Mouse (Mus musculus) CH12F3 (cell line): ENCODE data around the gene Atg5.

ENCODE experiments used
- in situ Hi-C: fragments of 300-500 bp; cut with MboI; formaldehyde crosslinking; loops from 2 replicates; pipeline ENCODE4 v1.14.3; 2020; ENCODE audit warnings: low sequenced_read_pairs

Gene Atg5

DNA sequence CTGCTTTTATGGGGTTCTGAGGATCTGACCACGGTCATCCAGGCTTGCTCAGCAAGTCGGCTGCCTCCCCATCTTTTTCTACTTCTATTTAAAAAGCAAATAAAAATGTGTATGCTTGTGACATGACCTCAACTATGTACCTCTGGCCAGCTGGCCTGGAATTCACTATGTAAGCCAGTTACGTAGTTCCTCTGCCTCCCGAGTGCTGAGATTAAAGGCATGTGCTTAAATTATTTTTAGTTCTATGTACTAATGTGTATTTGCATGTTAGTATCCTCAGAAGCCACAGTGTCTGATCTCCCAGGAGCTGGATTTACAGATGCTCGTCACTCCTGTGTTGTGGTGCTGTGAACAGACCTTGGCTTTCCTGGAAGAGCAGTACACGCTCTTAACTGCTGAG, 41.1 kb downstream of the Atg5 start:
- in situ Hi-C loops = no loop called here

DNA sequence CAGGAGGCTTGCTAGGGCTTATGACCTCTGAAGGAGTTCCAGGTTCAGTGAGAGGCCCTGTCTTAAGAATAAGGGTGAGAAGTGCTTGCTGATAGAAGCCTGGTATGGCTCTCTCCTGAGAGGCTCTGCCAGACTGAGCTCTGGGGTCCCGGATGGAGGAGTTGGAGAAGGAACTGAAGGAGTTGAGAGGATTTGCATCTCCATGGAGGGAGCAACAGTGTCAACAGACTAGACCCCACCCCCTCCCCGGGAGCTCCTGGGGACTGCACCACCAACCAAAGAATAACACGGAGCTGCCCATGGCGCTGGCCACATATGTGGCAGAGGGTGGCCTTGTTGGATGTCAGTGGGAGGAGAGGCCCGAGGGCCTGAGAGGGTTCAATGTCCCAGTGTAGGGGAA, 47.1 kb downstream of the Atg5 start:
- in situ Hi-C loops = no loop called here

DNA sequence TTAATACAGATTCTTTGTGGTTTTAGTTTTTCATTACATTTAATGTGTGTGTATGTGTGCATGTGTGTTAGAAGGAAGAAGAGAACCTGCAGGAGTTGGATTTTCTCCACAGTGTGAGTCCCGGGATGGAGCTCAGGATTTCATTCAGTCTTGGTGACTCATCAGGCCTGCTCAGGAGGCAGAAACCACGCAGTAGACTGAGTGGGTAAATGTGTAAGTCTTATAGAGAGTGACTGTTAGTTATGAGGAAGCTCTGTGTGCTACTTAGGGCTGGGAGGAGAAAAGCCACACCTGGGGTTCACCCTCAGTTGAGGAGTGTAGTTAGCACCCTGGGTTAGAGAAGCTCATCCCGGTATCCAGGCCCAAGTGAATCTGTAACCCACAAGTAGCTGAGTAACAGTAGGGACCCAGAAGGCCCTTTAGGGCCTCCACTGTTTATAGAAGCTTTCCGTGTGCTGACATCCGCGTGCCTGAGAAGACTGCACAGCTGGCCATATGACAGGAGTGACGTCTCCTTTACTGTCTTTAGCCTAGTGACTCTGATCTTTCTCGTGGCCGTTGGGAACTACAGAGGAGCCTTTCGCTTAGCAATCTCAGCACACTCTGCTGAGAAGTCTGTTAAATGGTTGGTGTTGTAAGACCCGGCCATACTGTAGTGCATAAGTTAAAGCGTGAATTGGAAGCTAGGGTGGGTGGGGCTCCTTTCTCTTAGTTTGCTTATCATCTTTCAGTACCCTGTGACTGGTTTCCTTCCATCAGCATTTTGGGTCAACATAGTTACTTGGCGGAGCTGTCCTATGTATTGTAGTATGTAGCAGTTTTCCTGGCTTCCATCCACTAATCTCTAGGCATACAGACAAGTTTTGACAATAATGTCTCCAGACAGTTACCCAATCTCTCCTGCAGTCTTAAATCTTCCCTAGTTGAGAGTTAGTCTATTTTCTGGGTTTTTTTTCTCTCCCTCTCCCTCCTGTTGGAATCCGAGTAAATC, 48.4 kb downstream of the Atg5 start:
- in situ Hi-C loops = no loop called here

- in situ Hi-C loops = no loop called here
Measured at GRCm38 (mm10) chr10:44322166-44322565, 54.0 kb downstream of the Atg5 start.

GRCm38 (mm10) chr10:44323070-44323775, 55.1 kb downstream of the Atg5 start:
- in situ Hi-C loops = no loop called here

DNA sequence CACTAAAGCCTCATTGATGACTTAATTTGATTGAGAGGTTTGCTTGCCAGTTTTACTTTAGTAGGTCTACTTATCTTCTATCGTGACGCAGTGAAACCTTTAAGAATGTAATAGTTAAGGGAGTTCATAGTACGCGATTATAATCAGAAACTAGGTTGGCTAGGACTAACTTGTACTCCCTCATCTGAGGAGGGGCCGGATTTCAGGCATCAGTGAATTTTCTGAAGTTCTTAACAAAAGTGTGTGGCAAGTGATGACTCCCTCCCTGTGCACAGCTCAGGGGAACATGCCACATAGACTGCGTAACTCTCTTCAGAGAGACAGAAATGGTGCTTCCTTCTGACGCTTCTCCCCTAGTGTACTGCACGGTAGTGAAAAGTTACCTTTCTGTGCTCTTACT, 55.7 kb downstream of the Atg5 start:
- in situ Hi-C loops = no loop called here

DNA sequence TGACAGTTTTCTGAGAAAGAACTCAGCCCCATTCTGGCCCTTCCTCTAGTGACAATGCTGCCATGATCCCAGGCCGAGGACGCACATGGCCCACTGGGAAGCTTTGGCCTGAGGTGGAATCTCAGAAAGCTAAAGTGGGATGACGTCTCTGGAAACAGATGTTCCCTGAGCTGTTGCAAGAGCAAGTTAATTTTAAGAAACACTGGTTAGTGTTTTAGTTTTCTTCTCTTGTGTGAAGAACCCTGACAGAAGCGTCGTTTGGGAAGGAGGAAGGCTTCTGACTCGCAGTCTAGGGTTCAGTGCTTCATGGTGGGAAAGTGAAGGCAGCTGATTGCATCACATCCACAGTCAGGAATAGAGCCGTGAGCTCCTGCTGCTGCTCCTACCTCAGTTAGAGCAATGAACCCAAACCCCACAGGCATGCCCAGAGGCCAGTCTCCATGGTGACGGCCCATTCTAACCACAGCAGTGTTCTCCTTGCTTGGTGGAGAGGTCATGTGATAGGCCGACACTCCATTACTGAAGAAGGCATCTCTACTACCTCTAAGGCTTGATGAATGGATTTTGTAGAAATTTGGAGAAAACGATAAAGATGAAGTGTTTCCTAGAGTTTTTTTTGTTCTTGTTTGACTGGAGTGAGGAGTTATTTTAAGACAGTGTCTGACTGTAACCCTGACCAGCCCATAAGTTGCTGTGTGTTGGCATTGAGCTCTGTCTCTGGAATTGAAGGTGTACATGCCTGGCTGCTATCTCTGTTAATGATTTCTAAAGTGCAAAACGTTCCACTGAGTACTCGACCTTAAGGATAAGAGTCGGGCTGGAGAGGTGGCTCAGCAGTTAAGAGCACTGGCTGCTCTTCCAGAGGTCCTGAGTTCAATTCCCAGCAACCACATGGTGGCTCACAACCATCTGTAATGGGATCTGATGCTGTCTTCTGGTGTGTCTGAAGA, 57.7 kb downstream of the Atg5 start:
- in situ Hi-C loops = no loop called here

DNA sequence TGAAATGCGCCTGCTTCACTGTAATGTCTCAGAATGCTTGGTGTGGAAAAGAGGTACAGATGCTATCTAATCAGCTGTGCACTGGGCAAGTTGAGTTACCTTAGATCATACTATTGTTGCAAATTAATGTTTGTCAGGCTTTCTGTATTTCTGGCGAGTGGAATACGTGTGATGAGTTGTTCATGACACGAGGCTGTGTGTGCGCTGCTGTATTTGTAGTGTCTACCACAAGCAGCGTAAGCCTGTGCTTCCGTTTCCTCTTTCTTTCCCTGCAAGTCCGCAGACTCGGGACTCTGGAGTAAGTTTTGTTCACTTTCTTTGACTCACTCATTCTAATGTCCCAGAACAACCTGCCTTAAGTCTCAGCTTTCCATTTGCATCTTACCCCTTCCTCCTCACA, 58.9 kb downstream of the Atg5 start:
- in situ Hi-C loops = no loop called here

GRCm38 (mm10) chr10:44328347-44328746, 60.2 kb downstream of the Atg5 start:
- in situ Hi-C loops = no loop called here

DNA sequence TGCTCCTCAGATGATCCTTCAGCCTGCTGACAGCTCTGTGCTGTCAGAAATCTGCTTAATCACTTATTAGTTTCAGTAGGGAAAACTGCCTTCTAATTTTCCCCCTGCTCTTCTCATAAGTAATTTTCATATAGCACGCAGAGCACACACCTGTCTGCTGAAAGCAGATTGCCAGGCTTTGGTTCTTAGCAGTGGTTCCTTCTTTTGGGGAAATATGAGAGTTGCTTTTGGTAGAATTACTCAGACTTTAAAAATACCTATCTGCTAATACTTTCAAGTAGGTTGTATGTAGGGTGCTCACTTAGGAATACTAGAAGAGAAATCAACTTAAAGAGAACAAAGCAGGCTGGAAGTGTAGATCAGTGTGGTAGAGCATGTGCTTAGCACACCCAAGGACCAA, 62.6 kb downstream of the Atg5 start:
- in situ Hi-C loops = loop anchor here (10.0 kb wide), 1 partner anchor 124 kb away; no protein-coding TSS in a partner anchor

GRCm38 (mm10) chr10:44331469-44331868, 63.3 kb downstream of the Atg5 start:
- in situ Hi-C loops = loop anchor here (10.0 kb wide), 1 partner anchor 123 kb away; no protein-coding TSS in a partner anchor

DNA sequence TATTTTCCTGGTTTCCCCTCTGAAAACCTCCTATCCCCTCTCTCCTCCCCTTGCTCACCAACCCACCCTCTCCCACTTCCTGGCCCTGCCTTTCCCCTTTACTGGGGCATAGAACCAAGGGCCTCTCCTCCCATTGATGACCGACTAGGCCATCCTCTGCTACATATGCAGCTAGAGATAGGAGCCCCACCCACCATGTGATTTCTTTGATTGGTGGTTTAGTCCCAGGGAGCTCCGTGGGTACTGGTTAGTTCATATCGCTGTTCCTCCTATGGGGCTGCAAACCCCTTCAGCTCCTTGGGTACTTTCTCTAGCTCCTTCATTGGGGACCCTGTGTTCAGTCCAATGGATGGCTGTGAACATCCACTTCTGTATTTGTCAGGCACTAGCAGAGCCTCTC, 64.5 kb downstream of the Atg5 start:
- in situ Hi-C loops = loop anchor here (10.0 kb wide), 1 partner anchor 122 kb away; no protein-coding TSS in a partner anchor

DNA sequence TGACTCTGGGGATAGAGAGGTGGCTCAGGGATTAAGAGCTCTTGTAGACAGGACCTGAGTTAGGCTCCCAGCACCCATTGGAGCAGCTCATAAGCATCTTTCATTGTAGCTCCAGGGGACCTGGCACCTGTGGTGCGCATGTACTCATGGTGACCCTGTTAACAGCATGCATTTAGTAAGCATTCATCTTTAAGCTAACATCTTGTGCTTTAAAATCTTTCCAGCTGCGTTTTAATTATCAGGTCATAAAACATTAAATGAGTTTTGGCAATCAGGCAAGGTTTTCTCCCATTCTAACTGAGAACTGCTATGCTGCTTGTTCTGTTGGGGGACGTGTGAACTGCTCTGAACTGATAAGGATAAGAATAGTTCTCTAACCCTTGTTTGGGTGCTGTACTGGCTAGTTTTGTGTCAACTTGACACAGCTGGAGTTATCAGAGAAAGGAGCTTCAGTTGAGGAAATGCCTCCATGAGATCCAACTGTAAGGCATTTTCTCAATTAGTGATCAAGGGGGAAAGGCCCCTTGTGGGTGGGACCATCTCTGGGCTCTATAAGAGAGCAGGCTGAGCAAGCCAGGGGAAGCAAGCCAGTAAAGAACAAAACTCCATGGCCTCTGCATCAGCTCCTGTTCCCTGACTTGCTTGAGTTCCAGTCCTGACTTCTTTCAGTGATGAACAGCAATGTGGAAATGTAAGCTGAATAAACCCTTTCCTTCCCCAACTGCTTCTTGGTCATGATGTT, 68.7 kb downstream of the Atg5 start:
- in situ Hi-C loops = loop anchor here (10.0 kb wide), 1 partner anchor 118 kb away; no protein-coding TSS in a partner anchor

- in situ Hi-C loops = loop anchor here (10.0 kb wide), 1 partner anchor 116 kb away; no protein-coding TSS in a partner anchor
Measured at GRCm38 (mm10) chr10:44338571-44338970, 70.4 kb downstream of the Atg5 start.

- in situ Hi-C loops = loop anchor here (10.0 kb wide), 1 partner anchor 115 kb away; no protein-coding TSS in a partner anchor
Measured at GRCm38 (mm10) chr10:44339326-44339725, 71.2 kb downstream of the Atg5 start.

- in situ Hi-C loops = no loop called here
Measured at GRCm38 (mm10) chr10:44340928-44341327, 72.8 kb downstream of the Atg5 start.

- in situ Hi-C loops = no loop called here
Measured at GRCm38 (mm10) chr10:44341826-44342521, 73.8 kb downstream of the Atg5 start.

GRCm38 (mm10) chr10:44343351-44343750, 75.2 kb downstream of the Atg5 start:
- in situ Hi-C loops = no loop called here

DNA sequence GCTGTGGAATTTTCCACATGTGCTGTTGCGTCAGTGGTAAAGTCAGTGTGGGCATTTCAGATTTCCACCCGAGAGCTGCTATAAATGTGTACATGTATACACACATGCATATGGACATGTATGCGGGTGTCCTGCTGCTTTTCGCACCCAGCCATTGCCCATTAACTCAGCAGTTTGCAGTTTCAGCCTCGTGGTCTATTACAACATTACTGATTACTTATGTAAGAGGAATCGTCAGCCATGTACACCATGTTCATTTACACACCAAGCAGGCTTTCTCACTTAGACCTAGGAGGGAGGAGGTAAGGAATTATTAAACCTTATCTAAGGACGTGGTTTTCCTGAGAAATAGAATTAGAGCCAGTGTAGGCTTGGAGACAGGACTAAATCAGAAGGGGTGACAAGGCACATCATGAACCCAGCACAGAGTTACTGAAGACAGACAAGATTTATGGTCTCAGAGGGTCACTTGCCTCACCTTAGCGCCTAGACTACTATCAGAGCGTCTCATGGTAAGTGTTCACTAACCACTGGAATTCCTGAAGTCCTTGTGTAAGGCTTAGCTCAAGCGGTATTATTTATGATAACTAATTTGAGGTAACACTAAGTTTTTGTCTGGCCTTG, 79.5 kb downstream of the Atg5 start:
- in situ Hi-C loops = no loop called here
